Mouse (Mus musculus) cerebellum, adult 2 months (tissue): Measurements from ENCODE around the gene Os9. TPM values are rescaled to one million over a fixed set of nuclear protein-coding genes. Genes with fewer than 3 reads are reported as not detected.
"Not testable (repeated sequence)": the region's sequence is repeated elsewhere in the genome, so short reads cannot be mapped to it uniquely, and the experiment has no call there.

ENCODE experiments used
- DNase-seq, 2 experiments: peaks; one replicate each; pipeline ENCODE4 v3.0.0; 2021
- H3K27ac ChIP-seq: fragments of 200-500 bp; 2 replicates; pipeline ENCODE4 v1.5.1; 2012; ENCODE audit warnings: low read length, control low read depth, inconsistent platforms; ENCODE audit not compliant: insufficient read depth
- H3K27me3 ChIP-seq: fragments of 200-500 bp; 2 replicates; pipeline ENCODE4 v1.6.1; 2012; ENCODE audit warnings: inconsistent platforms, mild to moderate bottlenecking, low read length, moderate library complexity; ENCODE audit not compliant: control insufficient read depth, insufficient read depth
- H3K4me1 ChIP-seq: fragments of 200-500 bp; 2 replicates; pipeline ENCODE4 v1.6.1; 2011; ENCODE audit warnings: low read length; ENCODE audit not compliant: control insufficient read depth, insufficient read depth
- H3K4me3 ChIP-seq: fragments of 200-500 bp; replicated peaks from 2 replicates; pipeline ENCODE3; 2011; ENCODE audit warnings: mild to moderate bottlenecking, low read depth, low read length, control low read depth; ENCODE audit not compliant: insufficient read depth
- CTCF ChIP-seq: fragments of 200-500 bp; IDR thresholded peaks from 2 replicates; pipeline ENCODE4 v1.5.1; 2011; ENCODE audit warnings: low read depth, mild to moderate bottlenecking, control low read depth, low read length, moderate library complexity, borderline replicate concordance; ENCODE audit not compliant: insufficient read depth
- POLR2A ChIP-seq: fragments of 200-500 bp; IDR thresholded peaks from 2 replicates; pipeline ENCODE4 v1.6.1; 2011; ENCODE audit warnings: low read length, control low read depth, borderline replicate concordance; ENCODE audit not compliant: insufficient read depth
- WGBS: fragments of 180-500 bp; shearing (Covaris S2); methylation state at CpG from one replicate; pipeline ENCODE4 v1.1.7; 2018; 5-methylcytosine and 5-hydroxymethylcytosine counted together
- polyA plus RNA-seq: library from polyadenylated mRNA; depleted of rRNA; stranded (reverse); fragments of >200 nt; gene quantifications from 2 replicates; pipeline ENCODE4 v1.2.3, GENCODE M21; 2012

Os9 gene
- polyA plus RNA-seq, 1 experiment = 98.9 TPM

GRCm38 (mm10) chr10:127077515-127077914 lies 43.4 kb downstream of the Os9 start:
- no peaks in the 10 kb centered on the region for H3K27me3 ChIP-seq
- no peak for DNase-seq
- WGBS = 20% methylated on average over 10 of the region's 10 CpGs

DNA sequence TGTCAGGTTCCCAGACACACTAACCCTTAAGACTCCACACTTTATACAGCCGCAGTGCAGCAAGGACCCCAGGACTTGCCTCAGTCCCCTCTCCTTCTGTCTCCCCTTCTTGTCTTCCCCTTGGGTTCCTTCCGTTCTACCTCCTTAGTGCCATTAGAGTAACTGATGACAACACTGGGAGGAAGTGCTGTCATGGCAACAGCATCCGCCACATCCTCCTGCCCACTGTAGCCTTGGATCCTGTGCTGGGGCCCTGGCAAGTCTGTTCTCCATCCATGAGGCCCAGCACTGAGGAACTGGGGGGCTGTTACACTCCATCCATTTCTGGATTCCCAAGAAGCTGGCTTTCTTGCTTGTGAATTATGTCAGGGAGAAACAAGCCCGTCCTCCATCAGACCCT lies 44.8 kb downstream of the Os9 start:
- H3K27me3 ChIP-seq = no peaks in the 10 kb centered on the region
- DNase-seq = no peak
- no peak overlapping the region for H3K4me3 ChIP-seq
- H3K4me1 ChIP-seq = peaks cover 12% of the 10 kb centered on the region
- 46% methylated on average over 4 of the region's 4 CpGs for WGBS
- H3K27ac ChIP-seq = no peak overlapping the region
- TF ChIP-seq CTCF (no peak), POLR2A (no peak)

More at GRCm38 (mm10) chr10:127077515-127077914, 43.4 kb downstream of the Os9 start:
- Histone ChIP-seq H3K27ac (no peak overlapping the region), H3K4me3 (no peak overlapping the region), H3K4me1 (peaks cover 13% of the 10 kb centered on the region)
- TF ChIP-seq POLR2A (no peak), CTCF (no peak)

DNA sequence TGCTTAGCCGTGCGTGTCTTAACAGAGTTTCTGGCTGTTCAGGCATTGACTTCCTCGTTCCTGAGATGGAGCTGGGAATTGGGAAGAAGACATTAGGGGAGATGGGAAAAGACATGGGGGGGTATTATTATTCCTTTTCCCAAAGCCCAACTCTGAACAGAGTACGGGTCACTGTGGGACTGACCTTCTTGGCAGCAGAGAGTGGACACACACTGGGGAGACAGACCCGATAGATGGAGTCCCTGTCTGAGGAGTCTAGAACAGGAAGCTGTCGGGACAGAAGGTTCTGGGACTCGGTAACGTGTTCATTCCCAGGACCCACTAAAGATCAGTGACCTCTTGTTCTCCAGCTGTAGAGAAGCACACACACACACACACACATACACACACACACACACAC lies 45.3 kb downstream of the Os9 start:
- WGBS = 57% methylated on average over 8 of the region's 8 CpGs
- Histone ChIP-seq H3K27me3 (no peaks in the 10 kb centered on the region), H3K4me3 (no peak overlapping the region), H3K4me1 (peaks cover 13% of the 10 kb centered on the region), H3K27ac (no peak overlapping the region)
- no peak for TF ChIP-seq POLR2A
- TF ChIP-seq CTCF = no peak
- no peak for DNase-seq

DNA sequence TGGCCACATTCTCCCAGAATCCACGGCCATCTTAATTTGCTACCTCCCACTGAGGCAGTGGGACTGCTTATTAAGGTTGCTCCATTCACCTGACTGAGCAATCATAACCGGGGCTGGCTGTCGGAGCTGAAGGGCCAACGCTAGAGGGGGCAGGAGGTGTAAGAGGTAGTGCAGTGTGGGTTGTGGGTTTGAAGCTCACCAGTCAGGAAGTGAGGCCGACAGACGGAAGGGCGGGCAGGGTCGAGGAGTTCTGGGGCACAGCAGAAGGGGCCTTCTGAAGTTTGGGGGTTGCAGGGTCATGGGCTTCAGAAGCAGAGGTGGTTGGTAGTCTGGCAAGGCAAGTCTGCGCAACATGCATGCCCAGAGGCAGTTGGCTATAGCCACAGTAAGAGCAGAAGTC lies 45.9 kb downstream of the Os9 start, which contains the start of gene Agap2:
TSS of gene Agap2 (plus strand) at position 205 of the 400 bp plus-strand sequence.
- H3K27me3 ChIP-seq = no peaks in the 10 kb centered on the region
- 72% methylated on average over 9 of the region's 9 CpGs for WGBS
- no peak within 1 kb of the TSS for H3K27ac ChIP-seq
- H3K4me3 ChIP-seq = no peak within 1 kb of the TSS
- TF ChIP-seq POLR2A (no peak), CTCF (no peak)
- H3K4me1 ChIP-seq = peaks cover 13% of the 10 kb centered on the region
- DNase-seq = no peak

GRCm38 (mm10) chr10:127073981-127074380 lies 47.0 kb downstream of the Os9 start:
- TF ChIP-seq CTCF (no peak), POLR2A (no peak)
- H3K27ac ChIP-seq = no peak overlapping the region
- no peak overlapping the region for H3K4me3 ChIP-seq
- 93% methylated on average over 1 of the region's 1 CpGs for WGBS
- H3K4me1 ChIP-seq = peaks cover 13% of the 10 kb centered on the region
- H3K27me3 ChIP-seq = no peaks in the 10 kb centered on the region
- no peak for DNase-seq

DNA sequence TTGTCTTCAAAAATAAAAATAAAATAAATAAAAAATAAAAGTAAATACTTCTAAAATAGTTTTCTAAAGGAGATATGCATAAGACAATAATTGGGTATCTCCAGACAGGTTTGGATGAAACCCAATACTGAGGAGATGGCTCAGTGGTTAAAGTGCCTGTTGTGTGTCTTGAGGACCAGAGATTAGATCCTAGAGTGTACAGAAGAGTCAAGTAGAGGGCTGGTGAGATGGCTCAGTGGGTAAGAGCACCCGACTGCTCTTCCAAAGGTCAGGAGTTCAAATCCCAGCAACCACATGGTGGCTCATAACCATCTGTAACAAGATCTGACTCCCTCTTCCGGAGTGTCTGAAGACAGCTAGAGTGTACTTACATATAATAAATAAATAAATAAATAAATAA lies 48.0 kb downstream of the Os9 start:
- not testable (repeated sequence) for H3K27me3 ChIP-seq, H3K4me1 ChIP-seq, H3K27ac ChIP-seq, DNase-seq, H3K4me3 ChIP-seq
- 77% methylated on average over 2 of the region's 2 CpGs for WGBS

- not testable (repeated sequence) for H3K27me3 ChIP-seq, H3K4me3 ChIP-seq, H3K4me1 ChIP-seq, DNase-seq, H3K27ac ChIP-seq
- WGBS = 68% methylated on average over 4 of the region's 4 CpGs
These were observed 48.7 kb downstream of the Os9 start for GRCm38 (mm10) chr10:127072270-127072669.

GRCm38 (mm10) chr10:127071203-127071602 lies 49.7 kb downstream of the Os9 start:
- Histone ChIP-seq H3K27me3 (no peaks in the 10 kb centered on the region), H3K27ac (no peak overlapping the region), H3K4me1 (peaks cover 4% of the 10 kb centered on the region; the same call in 1 of the 2 replicates), H3K4me3 (peak overlapping the region; percentile 90)
- no peak for TF ChIP-seq POLR2A
- TF ChIP-seq CTCF = no peak
- DNase-seq = no peak
- 40% methylated on average over 9 of the region's 9 CpGs for WGBS
